Mouse (Mus musculus): ENCODE results near the gene St5. TPM values are rescaled to one million over a fixed set of nuclear protein-coding genes. Genes with fewer than 3 reads are reported as not detected.

Gene St5
- polyA plus RNA-seq, 1 experiment, result 47.6 TPM

GRCm38 (mm10) chr7:109600702-109601101, 102.7 kb downstream of the St5 start:
- Histone ChIP-seq H3K36me3 (ENCODE audit: control insufficient read depth, insufficient read depth, low read length) (no peaks in the 10 kb centered on the region), H3K4me1 (ENCODE audit: control insufficient read depth, insufficient read depth, low read length) (peaks cover 19% of the 10 kb centered on the region), H3K27ac (ENCODE audit: insufficient read depth, low read depth, low read length) (peak overlapping the region; percentile 49), H3K4me3 (ENCODE audit: insufficient read depth, low read depth, low read length) (no peak overlapping the region), H3K27me3 (replicated peaks; ENCODE audit: control insufficient read depth, insufficient read depth, low read length) (no peaks in the 10 kb centered on the region)
- DNase-seq, result peak; percentile 72
- WGBS, result 12% methylated on average over 3 of the region's 3 CpGs
- no peak for TF ChIP-seq CTCF (conservative IDR thresholded peaks at IDR 0.05; ENCODE audit: insufficient read depth, insufficient read length, low read depth, low read length)
- no peak for TF ChIP-seq POLR2A (IDR thresholded peaks at IDR 0.05; ENCODE audit: low read depth, low read length)

- no peaks in the 10 kb centered on the region for H3K27me3 ChIP-seq (replicated peaks; ENCODE audit: control insufficient read depth, insufficient read depth, low read length)
- H3K4me3 ChIP-seq (ENCODE audit: insufficient read depth, low read depth, low read length), result no peak overlapping the region
- 94% methylated on average over 4 of the region's 4 CpGs for WGBS
- TF ChIP-seq CTCF (conservative IDR thresholded peaks at IDR 0.05; ENCODE audit: insufficient read depth, insufficient read length, low read depth, low read length) (no peak), POLR2A (IDR thresholded peaks at IDR 0.05; ENCODE audit: low read depth, low read length) (no peak)
- peaks cover 19% of the 10 kb centered on the region for H3K4me1 ChIP-seq (ENCODE audit: control insufficient read depth, insufficient read depth, low read length)
- no peaks in the 10 kb centered on the region for H3K36me3 ChIP-seq (ENCODE audit: control insufficient read depth, insufficient read depth, low read length)
- DNase-seq, result no peak
- H3K27ac ChIP-seq (ENCODE audit: insufficient read depth, low read depth, low read length), result peak overlapping the region; percentile 36
Measured at GRCm38 (mm10) chr7:109599998-109600397, 103.4 kb downstream of the St5 start.

GRCm38 (mm10) chr7:109594845-109595531, 108.4 kb downstream of the St5 start:
- no peak for TF ChIP-seq POLR2A (IDR thresholded peaks at IDR 0.05; ENCODE audit: low read depth, low read length)
- H3K4me3 ChIP-seq (ENCODE audit: insufficient read depth, low read depth, low read length), result no peak overlapping the region
- H3K36me3 ChIP-seq (ENCODE audit: control insufficient read depth, insufficient read depth, low read length), result no peaks in the 10 kb centered on the region
- 73% methylated on average over 2 of the region's 2 CpGs for WGBS
- DNase-seq, result no peak
- no peaks in the 10 kb centered on the region for H3K27me3 ChIP-seq (replicated peaks; ENCODE audit: control insufficient read depth, insufficient read depth, low read length)
- H3K4me1 ChIP-seq (ENCODE audit: control insufficient read depth, insufficient read depth, low read length), result peaks cover 16% of the 10 kb centered on the region
- H3K27ac ChIP-seq (ENCODE audit: insufficient read depth, low read depth, low read length), result no peak overlapping the region

DNA sequence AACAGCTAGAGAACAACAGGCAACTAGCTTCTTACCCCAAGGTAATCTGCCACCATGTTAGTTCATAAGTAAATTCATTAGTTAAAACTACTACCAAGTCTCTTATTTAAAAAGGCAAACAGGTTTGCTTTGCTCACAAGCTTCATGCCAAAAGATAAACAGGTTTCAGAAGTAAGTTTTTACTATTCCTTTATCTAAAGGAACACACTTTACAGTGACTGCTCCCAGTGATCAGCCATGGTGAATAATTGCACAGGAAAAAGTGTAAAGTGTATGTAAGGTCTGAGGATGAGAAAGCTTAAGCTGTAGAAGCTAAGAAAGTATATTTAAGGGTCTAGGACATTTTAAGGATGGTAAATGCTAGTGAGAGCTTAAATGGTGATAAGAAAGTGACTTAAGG, 109.4 kb downstream of the St5 start:
- no peak overlapping the region for H3K27ac ChIP-seq (ENCODE audit: insufficient read depth, low read depth, low read length)
- TF ChIP-seq POLR2A (IDR thresholded peaks at IDR 0.05; ENCODE audit: low read depth, low read length) (no peak), CTCF (conservative IDR thresholded peaks at IDR 0.05; ENCODE audit: insufficient read depth, insufficient read length, low read depth, low read length) (no peak)
- H3K27me3 ChIP-seq (replicated peaks; ENCODE audit: control insufficient read depth, insufficient read depth, low read length), result no peaks in the 10 kb centered on the region
- H3K4me1 ChIP-seq (ENCODE audit: control insufficient read depth, insufficient read depth, low read length), result peaks cover 14% of the 10 kb centered on the region; the same call in 1 of the 2 replicates
- no peaks in the 10 kb centered on the region for H3K36me3 ChIP-seq (ENCODE audit: control insufficient read depth, insufficient read depth, low read length)
- no peak overlapping the region for H3K4me3 ChIP-seq (ENCODE audit: insufficient read depth, low read depth, low read length)
- DNase-seq, result no peak

- peaks cover 16% of the 10 kb centered on the region; the same call in 1 of the 2 replicates for H3K4me1 ChIP-seq (ENCODE audit: control insufficient read depth, insufficient read depth, low read length)
- H3K36me3 ChIP-seq (ENCODE audit: control insufficient read depth, insufficient read depth, low read length), result no peaks in the 10 kb centered on the region
- H3K27me3 ChIP-seq (replicated peaks; ENCODE audit: control insufficient read depth, insufficient read depth, low read length), result no peaks in the 10 kb centered on the region
- no peak overlapping the region for H3K27ac ChIP-seq (ENCODE audit: insufficient read depth, low read depth, low read length)
- no peak for TF ChIP-seq POLR2A (IDR thresholded peaks at IDR 0.05; ENCODE audit: low read depth, low read length)
- DNase-seq, result no peak
- WGBS, result 42% methylated on average over 4 of the region's 4 CpGs
- H3K4me3 ChIP-seq (ENCODE audit: insufficient read depth, low read depth, low read length), result no peak overlapping the region
Measured at GRCm38 (mm10) chr7:109592184-109592583, 111.2 kb downstream of the St5 start.

DNA sequence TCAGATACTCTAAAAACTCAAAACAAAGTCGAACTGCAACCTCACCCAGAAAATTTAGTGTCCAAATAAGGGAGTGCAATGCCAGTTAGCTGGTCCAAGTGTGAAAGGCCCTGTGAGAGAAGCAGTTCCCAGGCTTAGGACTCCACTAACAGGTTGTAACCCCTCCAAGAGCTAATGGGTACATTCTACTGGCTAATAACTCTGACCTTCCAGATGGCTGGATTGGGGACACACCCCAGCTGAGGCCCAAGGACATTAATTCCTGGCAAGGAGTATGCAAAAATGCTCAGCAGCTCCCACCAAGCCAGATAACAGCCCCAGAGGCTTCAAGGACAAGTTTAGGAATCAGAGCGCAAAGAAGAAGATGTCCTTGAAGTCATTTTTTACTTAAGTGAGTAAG, 112.8 kb downstream of the St5 start:
- Histone ChIP-seq H3K27me3 (replicated peaks; ENCODE audit: control insufficient read depth, insufficient read depth, low read length) (no peaks in the 10 kb centered on the region), H3K4me3 (ENCODE audit: insufficient read depth, low read depth, low read length) (no peak overlapping the region), H3K4me1 (ENCODE audit: control insufficient read depth, insufficient read depth, low read length) (peaks cover 21% of the 10 kb centered on the region; the same call in 1 of the 2 replicates), H3K27ac (ENCODE audit: insufficient read depth, low read depth, low read length) (peak overlapping the region; percentile 42; the same call in 1 of the 2 replicates), H3K36me3 (ENCODE audit: control insufficient read depth, insufficient read depth, low read length) (no peaks in the 10 kb centered on the region)
- no peak for TF ChIP-seq POLR2A (IDR thresholded peaks at IDR 0.05; ENCODE audit: low read depth, low read length)
- TF ChIP-seq CTCF (conservative IDR thresholded peaks at IDR 0.05; ENCODE audit: insufficient read depth, insufficient read length, low read depth, low read length), result no peak
- DNase-seq, result peak; percentile 47
- 51% methylated on average over 2 of the region's 2 CpGs for WGBS

- Histone ChIP-seq H3K4me1 (ENCODE audit: control insufficient read depth, insufficient read depth, low read length) (peaks cover 21% of the 10 kb centered on the region; the same call in 1 of the 2 replicates), H3K4me3 (ENCODE audit: insufficient read depth, low read depth, low read length) (no peak overlapping the region), H3K27ac (ENCODE audit: insufficient read depth, low read depth, low read length) (no peak overlapping the region), H3K36me3 (ENCODE audit: control insufficient read depth, insufficient read depth, low read length) (no peaks in the 10 kb centered on the region), H3K27me3 (replicated peaks; ENCODE audit: control insufficient read depth, insufficient read depth, low read length) (no peaks in the 10 kb centered on the region)
- TF ChIP-seq POLR2A (IDR thresholded peaks at IDR 0.05; ENCODE audit: low read depth, low read length) (no peak), CTCF (conservative IDR thresholded peaks at IDR 0.05; ENCODE audit: insufficient read depth, insufficient read length, low read depth, low read length) (no peak)
- 51% methylated on average over 6 of the region's 6 CpGs for WGBS
- DNase-seq, result no peak
Measured at GRCm38 (mm10) chr7:109588990-109589389, 114.4 kb downstream of the St5 start.

All from kidney, adult 2 months (tissue).